Mouse (Mus musculus): ENCODE measurements around the gene Ddx25. TPM values are rescaled to one million over a fixed set of nuclear protein-coding genes. Genes with fewer than 3 reads are reported as not detected.

The Ddx25 gene
- total and polyA plus RNA-seq, 3 experiments = 0.33 to 0.85 (median 0.44) TPM

GRCm38 (mm10) chr9:35488496-35488895, 69.8 kb downstream of the Ddx25 start:
- Histone ChIP-seq H3K9ac (ENCODE audit: insufficient read depth, low read depth) (no peak overlapping the region), H3K4me3 (replicated peaks in 1 of 3; ENCODE audit: low read depth in 2 of 3, low read length in 2 of 3, poor library complexity in 1 of 3) (no peak overlapping the region), H3K36me3 (replicated peaks in 1 of 2; ENCODE audit: control insufficient read depth in 1 of 2, insufficient read depth in 1 of 2, low read length in 1 of 2) (peaks cover 0 to 16% of the 10 kb centered on the region in 2 experiments), H3K4me1 (ENCODE audit: control insufficient read depth in 1 of 2, insufficient read depth in 2 of 2) (peaks cover 12 to 54% of the 10 kb centered on the region in 2 experiments), H3K9me3 (replicated peaks; ENCODE audit: low read length) (no peaks in the 10 kb centered on the region), H3K4me2 (ENCODE audit: insufficient read depth, low read depth, poor library complexity, severe bottlenecking) (no peak overlapping the region), H3K27ac (ENCODE audit: insufficient read depth, low read depth) (no peak overlapping the region), H3K27me3 (replicated peaks) (no peaks in the 10 kb centered on the region), H3K79me2 (replicated peaks; ENCODE audit: control insufficient read depth, extremely low read depth, insufficient read depth, poor library complexity, severe bottlenecking) (no peaks in the 10 kb centered on the region)
- in situ Hi-C loops (cut with MboI; ENCODE audit: low pct_ligation_motif_present, low pct_unique_long_range_greater_than_20kb, low sequenced_read_pairs) (no loop called here), dilution Hi-C loops (cut with MboI; ENCODE audit: extremely low pct_ligation_motif_present, extremely low pct_unique_long_range_greater_than_20kb, low sequenced_read_pairs) (no loop called here)
- DNase-seq (ENCODE audit: extremely low read depth) = no peak
- TF ChIP-seq CTCF (conservative IDR thresholded peaks at IDR 0.05 in 1 of 2, IDR thresholded peaks at IDR 0.05 in 1 of 2; ENCODE audit: low read depth in 2 of 2, low read length in 2 of 2) (peak in 1 of 2 experiments; percentile 14; a peak in 1 of 4 replicates), KAT2A (IDR thresholded peaks at IDR 0.05; ENCODE audit: insufficient replicate concordance, low read length) (no peak)

Other genes starting within 250 kb of the Ddx25 start
- 1.9 and 2.3 TPM in 2 replicates for gene Cdon, start 137.4 kb downstream of the Ddx25 start, total RNA-seq (2012; rRNA removed)
- gene Cdon, start 137.4 kb downstream of the Ddx25 start, total RNA-seq (2014; rRNA removed) = 1.8 TPM in 2 replicates
- gene Cdon, start 137.4 kb downstream of the Ddx25 start, polyA plus RNA-seq (2012; ENCODE audit: insufficient read length, low read depth) = 2.7 and 2.9 TPM in 2 replicates
- not detected in 2 replicates for gene Gm1113, start 40.3 kb downstream of the Ddx25 start, total RNA-seq (2012; rRNA removed)
- not detected in 2 replicates for gene Gm1113, start 40.3 kb downstream of the Ddx25 start, total RNA-seq (2014; rRNA removed)
- gene Gm1113, start 40.3 kb downstream of the Ddx25 start, polyA plus RNA-seq (2012; ENCODE audit: insufficient read length, low read depth) = not detected in 2 replicates
- 18.0 and 22.5 TPM in 2 replicates for gene Pus3, start 67 bp upstream of the Ddx25 start, total RNA-seq (2012; rRNA removed)
- 40.8 and 45.2 TPM in 2 replicates for gene Pus3, start 67 bp upstream of the Ddx25 start, total RNA-seq (2014; rRNA removed)
- gene Pus3, start 67 bp upstream of the Ddx25 start, polyA plus RNA-seq (2012; ENCODE audit: insufficient read length, low read depth) = 21.8 and 22.1 TPM in 2 replicates
- 0.17 and 1.0 TPM in 2 replicates for gene Pate2, start 11.8 kb upstream of the Ddx25 start, total RNA-seq (2012; rRNA removed)
- gene Pate2, start 11.8 kb upstream of the Ddx25 start, total RNA-seq (2014; rRNA removed) = 0.24 and 0.59 TPM in 2 replicates
- gene Pate2, start 11.8 kb upstream of the Ddx25 start, polyA plus RNA-seq (2012; ENCODE audit: insufficient read length, low read depth) = 0.41 and 0.68 TPM in 2 replicates
- 15.4 and 16.0 TPM in 2 replicates for gene Hyls1, start 11.9 kb upstream of the Ddx25 start, total RNA-seq (2012; rRNA removed)
- 18.9 and 21.5 TPM in 2 replicates for gene Hyls1, start 11.9 kb upstream of the Ddx25 start, total RNA-seq (2014; rRNA removed)
- gene Hyls1, start 11.9 kb upstream of the Ddx25 start, polyA plus RNA-seq (2012; ENCODE audit: insufficient read length, low read depth) = 18.3 and 20.2 TPM in 2 replicates
- not detected in 2 replicates for gene Pate4, start 53.4 kb upstream of the Ddx25 start, total RNA-seq (2012; rRNA removed)
- gene Pate4, start 53.4 kb upstream of the Ddx25 start, total RNA-seq (2014; rRNA removed) = not detected in 2 replicates
- not detected in 2 replicates for gene Pate4, start 53.4 kb upstream of the Ddx25 start, polyA plus RNA-seq (2012; ENCODE audit: insufficient read length, low read depth)
- gene Pate3, start 89.7 kb upstream of the Ddx25 start, total RNA-seq (2012; rRNA removed) = not detected in 2 replicates
- not detected in 2 replicates for gene Pate3, start 89.7 kb upstream of the Ddx25 start, total RNA-seq (2014; rRNA removed)
- not detected in 2 replicates for gene Pate3, start 89.7 kb upstream of the Ddx25 start, polyA plus RNA-seq (2012; ENCODE audit: insufficient read length, low read depth)
- gene Pate1, start 128.9 kb upstream of the Ddx25 start, total RNA-seq (2012; rRNA removed) = not detected in 2 replicates
- gene Pate1, start 128.9 kb upstream of the Ddx25 start, total RNA-seq (2014; rRNA removed) = not detected in 2 replicates
- not detected in 2 replicates for gene Pate1, start 128.9 kb upstream of the Ddx25 start, polyA plus RNA-seq (2012; ENCODE audit: insufficient read length, low read depth)
- not detected in 2 replicates for gene Gm17677, start 182.5 kb upstream of the Ddx25 start, total RNA-seq (2012; rRNA removed)
- gene Gm17677, start 182.5 kb upstream of the Ddx25 start, total RNA-seq (2014; rRNA removed) = not detected in 2 replicates
- not detected in 2 replicates for gene Gm17677, start 182.5 kb upstream of the Ddx25 start, polyA plus RNA-seq (2012; ENCODE audit: insufficient read length, low read depth)
- not detected in 2 replicates for gene Gm17727, start 219.6 kb upstream of the Ddx25 start, total RNA-seq (2012; rRNA removed)
- not detected in 2 replicates for gene Gm17727, start 219.6 kb upstream of the Ddx25 start, total RNA-seq (2014; rRNA removed)
- gene Gm17727, start 219.6 kb upstream of the Ddx25 start, polyA plus RNA-seq (2012; ENCODE audit: insufficient read length, low read depth) = not detected in 2 replicates
- gene Gm27235, start 231.6 kb upstream of the Ddx25 start, total RNA-seq (2012; rRNA removed) = not detected in 2 replicates
- not detected in 2 replicates for gene Gm27235, start 231.6 kb upstream of the Ddx25 start, total RNA-seq (2014; rRNA removed)
- not detected in 2 replicates for gene Gm27235, start 231.6 kb upstream of the Ddx25 start, polyA plus RNA-seq (2012; ENCODE audit: insufficient read length, low read depth)
- not detected in 2 replicates for gene D730048I06Rik, start 231.6 kb upstream of the Ddx25 start, total RNA-seq (2012; rRNA removed)
- not detected in 2 replicates for gene D730048I06Rik, start 231.6 kb upstream of the Ddx25 start, total RNA-seq (2014; rRNA removed)
- not detected in 2 replicates for gene D730048I06Rik, start 231.6 kb upstream of the Ddx25 start, polyA plus RNA-seq (2012; ENCODE audit: insufficient read length, low read depth)